Mouse (Mus musculus) kidney, postnatal 0 days (tissue): ENCODE measurements around the gene Pdilt. TPM values are rescaled to one million over a fixed set of nuclear protein-coding genes. Genes with fewer than 3 reads are reported as not detected.

Source experiments
- ATAC-seq: fragments of 200-750 bp; cut with Nextera tagmentation; replicated peaks from 2 replicates; pipeline ENCODE4 v1.8.0; 2017; ENCODE audit warnings: low read depth, moderate number of reproducible peaks, moderate TSS enrichment, moderate library complexity; ENCODE audit not compliant: low FRiP score
- DNase-seq: peaks from one replicate; pipeline ENCODE4 v3.0.0-alpha.2; 2016; ENCODE audit warnings: low spot score
- H3K27ac ChIP-seq: fragments of 300-500 bp; sonication (generic); 2 replicates; pipeline ENCODE4 v1.5.1; 2014; ENCODE audit warnings: mild to moderate bottlenecking
- H3K27me3 ChIP-seq: fragments of 300-500 bp; sonication (generic); 2 replicates; pipeline ENCODE4 v1.6.1; 2014; ENCODE audit warnings: low read length, mixed read lengths; ENCODE audit not compliant: insufficient read depth
- H3K36me3 ChIP-seq: fragments of 300-500 bp; sonication (generic); 2 replicates; pipeline ENCODE4 v1.6.1; 2014; ENCODE audit warnings: low read length, mixed read lengths; ENCODE audit not compliant: insufficient read depth
- H3K4me1 ChIP-seq: fragments of 300-500 bp; sonication (generic); replicated peaks from 2 replicates; pipeline ENCODE4 v1.6.1; 2014; ENCODE audit warnings: antibody characterized with exemption, low read length, mixed read lengths; ENCODE audit not compliant: insufficient read depth
- H3K4me2 ChIP-seq: fragments of 300-500 bp; sonication (generic); 2 replicates; pipeline ENCODE4 v1.6.1; 2014; ENCODE audit warnings: mild to moderate bottlenecking, low read length, moderate library complexity, mixed read lengths
- H3K4me3 ChIP-seq: fragments of 300-500 bp; sonication (generic); replicated peaks from 2 replicates; pipeline ENCODE4 v1.5.1; 2014; ENCODE audit warnings: low read depth, low read length
- H3K9ac ChIP-seq: fragments of 300-500 bp; sonication (generic); 2 replicates; pipeline ENCODE4 v1.6.1; 2014; ENCODE audit warnings: low read depth, low read length
- H3K9me3 ChIP-seq: fragments of 300-500 bp; sonication (generic); replicated peaks from 2 replicates; pipeline ENCODE4 v1.6.1; 2016; ENCODE audit warnings: low read length, inconsistent platforms, mixed read lengths
- CTCF ChIP-seq: IDR thresholded peaks from 2 replicates; pipeline ENCODE4 v1.5.1; 2016; ENCODE audit warnings: antibody characterized with exemption, low read depth, mild to moderate bottlenecking, moderate library complexity
- WGBS: fragments of 180-500 bp; shearing (Covaris S2); extraction: QIAGEN DNeasy Blood & Tissue Kit; methylation state at CpG from one replicate; pipeline ENCODE4 v1.1.7; 2014; 5-methylcytosine and 5-hydroxymethylcytosine counted together
- polyA plus RNA-seq: library from polyadenylated mRNA; unstranded; fragments of >200 nt; fragmentation: Nextera tagmentation; extraction: Ambion mirVana; gene quantifications from 2 replicates; pipeline ENCODE4 v1.2.1, GENCODE M21; 2015

The Pdilt gene
- polyA plus RNA-seq, 1 experiment from 2014 or later: 1.1 TPM

DNA sequence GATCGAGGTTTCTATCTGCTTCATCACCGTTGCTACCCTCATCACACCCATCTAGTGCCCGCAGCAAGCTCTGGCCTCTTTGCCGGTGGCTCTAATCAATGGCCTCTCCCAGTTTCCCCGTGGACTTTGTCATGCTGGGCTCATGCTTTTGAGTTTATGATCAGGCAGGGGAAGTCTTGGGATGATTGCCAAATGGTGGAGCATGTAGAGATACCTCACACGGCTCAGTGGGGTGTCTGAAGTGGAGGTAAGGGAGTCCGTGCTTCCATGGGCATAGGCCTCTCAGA is 7.1 kb downstream of the Pdilt start:
- H3K4me1 ChIP-seq: no peaks in the 10 kb centered on the region
- ATAC-seq (no peak), DNase-seq (no peak)
- no peak for TF ChIP-seq CTCF
- no peak overlapping the region for H3K9ac ChIP-seq
- no peaks in the 10 kb centered on the region for H3K36me3 ChIP-seq
- no peaks in the 10 kb centered on the region for H3K27me3 ChIP-seq
- no peak overlapping the region for H3K27ac ChIP-seq
- WGBS: 76% methylated on average over 7 of the region's 7 CpGs
- no peaks in the 10 kb centered on the region for H3K9me3 ChIP-seq
- H3K4me3 ChIP-seq: no peak overlapping the region
- no peak overlapping the region for H3K4me2 ChIP-seq

DNA sequence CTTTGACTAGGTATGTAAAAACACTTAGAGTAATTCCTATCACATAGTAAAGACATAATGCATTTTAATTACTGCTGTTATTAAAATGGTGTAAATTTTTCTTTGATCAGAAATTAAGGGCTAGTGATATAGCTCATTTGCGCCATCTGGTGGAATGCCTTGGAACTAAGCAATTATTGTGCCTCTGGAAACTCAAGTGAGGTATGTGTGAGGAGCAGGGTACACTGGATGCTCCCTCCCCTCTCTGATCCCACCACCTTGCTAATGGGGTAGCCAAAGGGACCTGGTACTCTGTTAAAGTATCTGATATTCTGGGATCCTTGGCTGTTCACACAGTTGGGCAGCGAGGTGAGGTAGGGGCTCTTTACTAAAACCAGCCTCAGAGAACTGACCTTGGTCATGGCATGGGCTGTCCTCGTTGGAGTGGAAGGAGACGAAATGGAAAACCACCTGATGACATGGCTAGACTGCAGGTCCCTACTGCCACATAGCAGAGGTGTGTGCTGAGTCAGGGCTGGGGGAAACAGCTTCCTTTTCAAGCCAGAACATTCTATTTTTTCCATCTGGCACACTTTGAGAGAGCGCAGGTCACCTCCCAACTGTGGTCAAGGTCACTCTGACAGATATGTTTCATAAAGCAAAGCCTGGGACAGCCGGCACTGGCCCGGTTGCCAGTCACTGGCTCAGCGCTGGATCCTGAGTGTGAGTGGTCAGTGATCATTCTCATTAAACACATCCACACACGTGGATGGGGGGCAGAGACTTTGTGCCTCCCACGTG is 7.6 kb downstream of the Pdilt start:
- peak; percentile 80 for TF ChIP-seq CTCF
- no peaks in the 10 kb centered on the region for H3K36me3 ChIP-seq
- H3K27me3 ChIP-seq: no peaks in the 10 kb centered on the region
- no peak overlapping the region for H3K4me3 ChIP-seq
- H3K4me2 ChIP-seq: no peak overlapping the region
- H3K27ac ChIP-seq: no peak overlapping the region
- WGBS: 62% methylated on average over 10 of the region's 10 CpGs
- ATAC-seq (no peak), DNase-seq (peak; percentile 41)
- no peak overlapping the region for H3K9ac ChIP-seq
- H3K4me1 ChIP-seq: no peaks in the 10 kb centered on the region
- no peaks in the 10 kb centered on the region for H3K9me3 ChIP-seq

DNA sequence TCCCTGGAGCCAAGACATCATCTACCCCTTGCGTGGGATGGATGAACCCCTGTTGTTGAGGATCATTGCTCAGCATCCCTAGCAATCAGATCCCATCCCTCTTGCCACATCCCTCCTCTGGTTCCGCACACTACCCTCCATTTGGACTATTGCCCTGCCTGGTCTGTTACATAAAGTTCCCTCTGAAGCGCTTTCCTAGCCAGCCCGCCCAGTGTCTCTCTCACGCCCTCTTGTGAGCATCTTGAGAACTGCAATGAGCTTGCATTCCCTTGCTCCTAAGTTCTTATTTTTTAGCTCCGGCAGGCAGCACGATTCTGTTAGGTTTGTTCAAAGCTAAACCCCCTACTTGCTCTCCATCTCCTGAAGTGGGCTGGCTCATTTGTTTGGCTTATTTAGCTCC is 10.2 kb downstream of the Pdilt start:
- H3K4me3 ChIP-seq: no peak overlapping the region
- ATAC-seq (peak; percentile 90), DNase-seq (peak; percentile 73)
- whole genome bisulfite sequencing: 25% methylated on average over 7 of the region's 7 CpGs
- no peak overlapping the region for H3K27ac ChIP-seq
- no peaks in the 10 kb centered on the region for H3K36me3 ChIP-seq
- H3K9ac ChIP-seq: no peak overlapping the region
- H3K27me3 ChIP-seq: no peaks in the 10 kb centered on the region
- H3K4me1 ChIP-seq: no peaks in the 10 kb centered on the region
- peak; percentile 84 for TF ChIP-seq CTCF
- H3K4me2 ChIP-seq: no peak overlapping the region
- H3K9me3 ChIP-seq: no peaks in the 10 kb centered on the region

DNA sequence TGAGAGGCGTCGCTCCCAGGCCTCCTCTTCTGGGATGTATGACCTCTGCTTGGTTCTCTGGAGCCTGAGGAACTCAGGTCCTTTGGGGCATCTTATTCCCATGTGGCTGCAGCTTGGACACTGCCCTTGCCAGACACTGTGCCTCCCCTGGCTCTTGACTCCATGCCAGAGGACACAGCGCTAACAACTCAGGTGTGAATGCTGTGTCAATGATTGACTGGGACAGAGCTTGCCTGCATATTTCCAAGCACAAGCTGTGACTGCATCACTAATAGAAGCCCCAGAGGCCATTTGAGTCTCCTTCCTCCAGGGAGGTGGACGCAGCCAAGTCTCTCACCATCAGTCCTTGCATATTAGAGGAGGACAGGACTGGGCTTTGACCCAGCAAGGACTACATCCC is 12.1 kb downstream of the Pdilt start:
- ATAC-seq (peak; percentile 93), DNase-seq (peak; percentile 52)
- H3K27ac ChIP-seq: peak overlapping the region; percentile 60
- H3K27me3 ChIP-seq: no peaks in the 10 kb centered on the region
- H3K4me2 ChIP-seq: no peak overlapping the region
- no peaks in the 10 kb centered on the region for H3K36me3 ChIP-seq
- no peak overlapping the region for H3K9ac ChIP-seq
- 60% methylated on average over 4 of the region's 4 CpGs for WGBS
- H3K4me1 ChIP-seq: no peaks in the 10 kb centered on the region
- no peak for TF ChIP-seq CTCF
- H3K9me3 ChIP-seq: no peaks in the 10 kb centered on the region
- H3K4me3 ChIP-seq: no peak overlapping the region

DNA sequence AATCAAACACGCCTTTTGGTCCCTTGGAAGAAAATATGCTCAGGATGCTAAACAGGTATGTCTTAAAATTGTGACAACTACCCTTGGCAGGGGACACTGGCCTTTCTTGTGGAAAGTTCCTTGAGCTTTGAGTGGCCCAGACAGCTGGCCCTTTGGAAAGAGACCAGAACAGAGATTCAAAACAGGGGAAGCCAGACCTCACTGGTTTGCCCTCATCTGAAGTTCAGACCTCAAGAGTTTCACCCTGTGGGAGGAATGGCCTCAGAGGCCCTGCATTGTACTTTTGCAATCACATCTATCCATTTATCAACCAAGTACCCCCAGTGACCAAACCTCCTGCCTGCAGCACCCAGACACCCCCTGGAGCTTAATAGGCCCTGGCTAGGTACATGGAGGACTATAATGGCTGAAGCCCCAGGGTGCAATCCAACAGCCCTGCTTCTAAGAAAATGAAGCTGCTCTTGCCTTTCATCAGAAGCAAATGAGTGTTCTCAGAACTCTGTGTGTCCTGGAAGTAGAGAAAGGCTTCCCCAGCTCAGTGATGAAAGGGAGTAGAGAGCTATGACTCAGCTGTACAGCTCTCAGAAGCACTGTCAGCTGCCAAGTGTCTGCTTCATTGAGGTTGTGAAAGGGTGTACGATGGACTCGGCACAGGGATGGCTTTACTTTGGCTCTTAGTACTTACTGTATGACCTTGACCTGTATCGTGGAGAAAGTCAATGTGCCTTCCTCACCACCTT is 33.1 kb downstream of the Pdilt start:
- no peak for ATAC-seq
- H3K27ac ChIP-seq: no peak overlapping the region
- DNase-seq: no peak
- no peak overlapping the region for H3K9ac ChIP-seq
- H3K4me3 ChIP-seq: no peak overlapping the region
- 76% methylated on average over 4 of the region's 4 CpGs for WGBS
- H3K36me3 ChIP-seq: no peaks in the 10 kb centered on the region
- H3K4me1 ChIP-seq: no peaks in the 10 kb centered on the region
- no peaks in the 10 kb centered on the region for H3K27me3 ChIP-seq
- no peak for TF ChIP-seq CTCF
- no peak overlapping the region for H3K4me2 ChIP-seq
- no peaks in the 10 kb centered on the region for H3K9me3 ChIP-seq

DNA sequence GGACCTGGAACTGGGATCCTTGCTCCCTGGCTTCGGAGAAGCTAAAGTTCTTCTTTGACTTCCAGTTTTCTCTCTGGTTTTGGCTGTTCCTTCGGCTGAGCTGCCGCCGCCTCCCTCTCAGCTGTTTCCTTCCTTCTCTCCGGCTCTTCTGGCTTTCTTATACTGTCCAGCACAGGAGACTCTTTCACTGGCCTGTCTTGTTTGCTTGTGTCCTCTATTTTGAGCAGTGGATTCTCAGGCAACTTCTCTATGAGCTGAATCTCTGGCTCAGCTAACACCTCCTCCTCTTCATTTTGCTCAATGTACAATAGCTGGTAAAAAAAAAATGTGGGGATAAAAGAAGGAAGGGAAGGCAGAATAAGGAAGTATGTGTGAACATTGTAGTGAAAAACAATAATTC is 36.6 kb downstream of the Pdilt start:
- no peak for ATAC-seq
- Histone ChIP-seq H3K9ac (no peak overlapping the region), H3K9me3 (no peaks in the 10 kb centered on the region), H3K4me1 (no peaks in the 10 kb centered on the region), H3K27me3 (no peaks in the 10 kb centered on the region), H3K4me2 (no peak overlapping the region), H3K27ac (no peak overlapping the region), H3K36me3 (no peaks in the 10 kb centered on the region), H3K4me3 (no peak overlapping the region)
- no peak for TF ChIP-seq CTCF
- no peak for DNase-seq
- WGBS: 84% methylated on average over 5 of the region's 5 CpGs
